Mouse (Mus musculus) stomach, embryonic 14.5 days (tissue): ENCODE measurements around the gene Rai2. TPM values are rescaled to one million over a fixed set of nuclear protein-coding genes. Genes with fewer than 3 reads are reported as not detected.

Experiments used
- ATAC-seq: fragments of 200-750 bp; cut with Nextera tagmentation; 2 replicates; pipeline ENCODE4 v1.8.0; 2017; ENCODE audit warnings: low read depth, moderate TSS enrichment; ENCODE audit not compliant: insufficient number of reproducible peaks, insufficient read depth, low FRiP score
- H3K27ac ChIP-seq: fragments of 300-500 bp; sonication (generic); 2 replicates; pipeline ENCODE4 v1.5.1; 2014; ENCODE audit warnings: mild to moderate bottlenecking, low read length, moderate library complexity, mixed read lengths
- H3K27me3 ChIP-seq: fragments of 300-500 bp; sonication (generic); 2 replicates; pipeline ENCODE4 v1.6.1; 2014; ENCODE audit warnings: low read length, control low read depth, mixed read lengths; ENCODE audit not compliant: control insufficient read depth, insufficient read depth
- H3K36me3 ChIP-seq: fragments of 300-500 bp; sonication (generic); 2 replicates; pipeline ENCODE4 v1.6.1; 2014; ENCODE audit warnings: mild to moderate bottlenecking, control low read depth, low read length, moderate library complexity, mixed read lengths; ENCODE audit not compliant: control insufficient read depth, insufficient read depth
- H3K4me1 ChIP-seq: fragments of 300-500 bp; sonication (generic); 2 replicates; pipeline ENCODE4 v1.6.1; 2014; ENCODE audit warnings: low read length, control low read depth, mixed read lengths; ENCODE audit not compliant: control insufficient read depth, insufficient read depth
- H3K4me2 ChIP-seq: fragments of 300-500 bp; sonication (generic); replicated peaks from 2 replicates; pipeline ENCODE4 v1.6.1; 2014; ENCODE audit warnings: low read depth, low read length, control low read depth
- H3K4me3 ChIP-seq: fragments of 300-500 bp; sonication (generic); 2 replicates; pipeline ENCODE4 v1.5.1; 2014; ENCODE audit warnings: low read depth, low read length, control low read depth
- H3K9ac ChIP-seq: fragments of 300-500 bp; sonication (generic); replicated peaks from 2 replicates; pipeline ENCODE4 v1.6.1; 2014; ENCODE audit warnings: low read depth, mild to moderate bottlenecking, control low read depth, low read length, moderate library complexity, mixed read lengths
- H3K9me3 ChIP-seq: fragments of 300-500 bp; sonication (generic); 2 replicates; pipeline ENCODE4 v1.6.1; 2016; ENCODE audit warnings: low read depth, low read length, control low read depth; ENCODE audit not compliant: control insufficient read depth
- WGBS: fragments of 180-500 bp; shearing (Covaris S2); extraction: QIAGEN DNeasy Blood & Tissue Kit; methylation state at CpG from one replicate; pipeline ENCODE4 v1.1.7; 2014; 5-methylcytosine and 5-hydroxymethylcytosine counted together
- polyA plus RNA-seq: library from polyadenylated mRNA; unstranded; fragments of >200 nt; fragmentation: Nextera tagmentation; extraction: Ambion mirVana; gene quantifications from 2 replicates; pipeline ENCODE4 v1.2.1, GENCODE M21; 2014

Rai2 gene
- polyA plus RNA-seq, result 11.9 and 14.4 TPM in 2 replicates

- ATAC-seq, result peak; percentile 85
- no peaks in the 10 kb centered on the region for H3K27me3 ChIP-seq
- no peaks in the 10 kb centered on the region for H3K4me1 ChIP-seq
- H3K4me3 ChIP-seq, result peak within 1 kb of the TSS; percentile 52
- 24% methylated on average over 50 of the region's 79 CpGs for WGBS
- H3K36me3 ChIP-seq, result no peaks in the 10 kb centered on the region
- peak within 1 kb of the TSS; percentile 36; the same call in 1 of the 2 replicates for H3K9ac ChIP-seq
- peak within 1 kb of the TSS; percentile 68 for H3K4me2 ChIP-seq
- H3K9me3 ChIP-seq, result no peaks in the 10 kb centered on the region
- H3K27ac ChIP-seq, result no peak within 1 kb of the TSS; the same call in 1 of the 2 replicates
These were observed at the start of gene Rai2 for GRCm38 (mm10) chrX:161716865-161717763. Gene Rai2 (plus strand): TSS chrX:161717069.

- 76% methylated on average over 3 of the region's 3 CpGs for WGBS
- H3K27me3 ChIP-seq, result no peaks in the 10 kb centered on the region
- H3K27ac ChIP-seq, result no peak overlapping the region
These were observed 27.5 kb upstream of the Rai2 start for GRCm38 (mm10) chrX:161689336-161689735.

DNA sequence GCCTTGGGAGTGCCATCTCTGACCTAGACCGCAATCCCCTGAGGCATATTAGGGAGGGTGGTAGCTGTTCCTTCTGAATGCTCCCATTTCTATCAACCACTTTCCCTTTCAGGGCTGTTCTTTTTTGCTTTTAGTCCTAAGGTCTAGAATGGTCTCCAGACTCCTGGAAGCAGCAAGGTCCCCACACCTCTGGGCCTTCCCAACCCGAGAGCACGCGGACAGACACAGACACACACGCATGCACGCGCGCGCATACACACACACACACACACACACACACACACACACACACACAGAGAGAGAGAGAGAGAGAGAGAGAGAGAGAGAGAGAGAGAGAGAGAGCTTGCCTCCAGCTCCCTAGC is 385 bp upstream of the Rai2 start:
- H3K36me3 ChIP-seq, result no peaks in the 10 kb centered on the region
- peak overlapping the region; percentile 52 for H3K4me3 ChIP-seq
- 18% methylated on average over 9 of the region's 9 CpGs for WGBS
- H3K9me3 ChIP-seq, result no peaks in the 10 kb centered on the region
- no peak overlapping the region for H3K9ac ChIP-seq
- no peak overlapping the region for H3K27ac ChIP-seq
- H3K4me1 ChIP-seq, result no peaks in the 10 kb centered on the region
- no peak for ATAC-seq
- H3K27me3 ChIP-seq, result no peaks in the 10 kb centered on the region
- peak overlapping the region; percentile 68 for H3K4me2 ChIP-seq

More at GRCm38 (mm10) chrX:161689336-161689735, 27.5 kb upstream of the Rai2 start:
- no peak overlapping the region for H3K4me3 ChIP-seq
- H3K9me3 ChIP-seq, result no peaks in the 10 kb centered on the region
- no peaks in the 10 kb centered on the region for H3K36me3 ChIP-seq
- ATAC-seq, result no peak
- no peaks in the 10 kb centered on the region for H3K4me1 ChIP-seq
- H3K4me2 ChIP-seq, result no peak overlapping the region
- no peak overlapping the region for H3K9ac ChIP-seq

- H3K4me1 ChIP-seq, result no peaks in the 10 kb centered on the region
- WGBS, result 19% methylated on average over 26 of the region's 26 CpGs
- H3K27ac ChIP-seq, result no peak overlapping the region; the same call in 1 of the 2 replicates
- peak overlapping the region; percentile 52 for H3K4me3 ChIP-seq
- no peak for ATAC-seq
- H3K36me3 ChIP-seq, result no peaks in the 10 kb centered on the region
- H3K27me3 ChIP-seq, result no peaks in the 10 kb centered on the region
- peak overlapping the region; percentile 36; the same call in 1 of the 2 replicates for H3K9ac ChIP-seq
- H3K4me2 ChIP-seq, result peak overlapping the region; percentile 68
- H3K9me3 ChIP-seq, result no peaks in the 10 kb centered on the region
These were observed 1.0 kb downstream of the Rai2 start for GRCm38 (mm10) chrX:161717764-161718382.

DNA sequence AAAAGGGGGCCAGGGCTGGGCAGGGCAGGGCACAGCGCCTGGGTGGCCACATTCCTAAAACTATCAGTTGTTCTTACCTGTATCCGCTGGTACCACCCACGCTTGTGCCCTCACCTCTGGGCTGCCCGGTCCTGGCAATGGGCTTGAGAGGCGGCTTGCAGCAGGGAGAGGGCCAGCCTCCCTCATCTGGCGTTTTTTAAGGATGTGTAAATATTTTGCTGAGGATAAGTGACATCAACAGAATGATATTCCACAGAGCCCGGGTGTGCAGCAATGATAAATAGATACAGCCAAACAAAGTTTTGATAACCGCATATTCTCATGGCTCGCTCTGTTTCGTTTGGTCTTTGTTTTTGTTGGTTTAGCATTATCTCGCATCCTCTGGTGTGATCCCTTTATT is 1.7 kb downstream of the Rai2 start:
- no peaks in the 10 kb centered on the region for H3K36me3 ChIP-seq
- H3K4me2 ChIP-seq, result peak overlapping the region; percentile 68
- ATAC-seq, result no peak
- H3K4me3 ChIP-seq, result peak overlapping the region; percentile 52
- H3K27ac ChIP-seq, result no peak overlapping the region; the same call in 1 of the 2 replicates
- 30% methylated on average over 11 of the region's 11 CpGs for WGBS
- no peaks in the 10 kb centered on the region for H3K9me3 ChIP-seq
- 0 out of 2 replicates have a peak overlapping the region, but pooled peaks have one; percentile 36 for H3K9ac ChIP-seq
- H3K4me1 ChIP-seq, result no peaks in the 10 kb centered on the region
- H3K27me3 ChIP-seq, result no peaks in the 10 kb centered on the region

DNA sequence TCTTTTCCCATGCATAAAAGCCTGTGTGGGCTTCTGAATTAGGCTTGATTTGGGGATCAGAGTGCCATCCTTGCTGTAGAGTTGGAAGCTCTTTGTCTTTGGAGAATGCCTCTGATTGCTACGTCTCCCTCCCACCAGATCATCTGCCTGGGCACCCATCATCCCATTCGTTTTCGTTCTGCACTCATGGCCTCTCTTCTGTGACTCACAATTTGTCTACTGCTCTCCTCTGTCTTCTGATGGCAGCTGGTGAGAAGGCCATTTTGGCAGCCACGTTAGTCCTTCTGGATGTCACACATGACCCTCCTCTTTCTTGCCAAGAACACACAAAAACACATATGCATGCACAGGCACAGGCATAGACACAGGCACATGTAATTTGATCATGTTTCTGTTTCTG is 4.2 kb downstream of the Rai2 start:
- Histone ChIP-seq H3K4me3 (no peak overlapping the region), H3K4me2 (no peak overlapping the region), H3K9me3 (no peaks in the 10 kb centered on the region), H3K9ac (no peak overlapping the region), H3K27ac (no peak overlapping the region), H3K27me3 (no peaks in the 10 kb centered on the region), H3K36me3 (no peaks in the 10 kb centered on the region), H3K4me1 (no peaks in the 10 kb centered on the region)
- 67% methylated on average over 4 of the region's 4 CpGs for WGBS
- ATAC-seq, result no peak

DNA sequence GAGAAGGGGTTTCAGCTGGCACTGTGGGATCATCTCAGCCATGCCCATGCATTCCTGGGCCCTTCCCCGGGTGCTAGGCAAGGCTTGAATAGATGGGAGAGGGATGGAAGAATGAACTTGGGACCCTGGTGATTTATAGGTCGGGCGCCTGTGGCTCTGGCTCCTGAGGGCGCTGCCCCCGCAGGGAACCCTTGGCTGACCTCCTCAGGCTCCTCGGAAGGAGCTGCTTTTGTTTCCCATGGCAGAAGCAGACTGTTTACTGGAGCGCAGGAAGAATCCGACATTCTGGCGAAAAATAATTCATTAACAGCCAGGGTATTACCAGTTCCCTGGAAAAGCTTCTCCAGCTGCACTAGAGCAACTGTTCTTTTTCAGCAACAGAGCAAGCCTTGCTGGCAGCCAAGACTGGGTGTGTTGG is 6.5 kb downstream of the Rai2 start:
- ATAC-seq, result no peak
- no peaks in the 10 kb centered on the region for H3K9me3 ChIP-seq
- no peaks in the 10 kb centered on the region for H3K4me1 ChIP-seq
- H3K27ac ChIP-seq, result no peak overlapping the region
- H3K36me3 ChIP-seq, result no peaks in the 10 kb centered on the region
- H3K9ac ChIP-seq, result no peak overlapping the region
- H3K4me2 ChIP-seq, result no peak overlapping the region
- H3K4me3 ChIP-seq, result no peak overlapping the region
- no peaks in the 10 kb centered on the region for H3K27me3 ChIP-seq
- 22% methylated on average over 9 of the region's 9 CpGs for WGBS

GRCm38 (mm10) chrX:161726257-161726656 is 9.4 kb downstream of the Rai2 start:
- no peak for ATAC-seq
- WGBS, result 64% methylated on average over 1 of the region's 1 CpGs
- H3K4me2 ChIP-seq, result no peak overlapping the region
- no peaks in the 10 kb centered on the region for H3K4me1 ChIP-seq
- no peaks in the 10 kb centered on the region for H3K36me3 ChIP-seq
- H3K27me3 ChIP-seq, result no peaks in the 10 kb centered on the region
- H3K9me3 ChIP-seq, result no peaks in the 10 kb centered on the region
- H3K4me3 ChIP-seq, result no peak overlapping the region
- H3K9ac ChIP-seq, result no peak overlapping the region
- no peak overlapping the region for H3K27ac ChIP-seq
